Mouse (Mus musculus) heart, postnatal 0 days (tissue): Measurements from ENCODE around the gene S100pbp.

ENCODE experiments used
- CTCF ChIP-seq: IDR thresholded peaks from 2 replicates; pipeline ENCODE4 v1.5.1; 2016; ENCODE audit warnings: antibody characterized with exemption, control low read depth, low read depth
- EP300 ChIP-seq: IDR thresholded peaks from 2 replicates; pipeline ENCODE4 v1.6.1; 2016; ENCODE audit warnings: antibody characterized with exemption, low read depth

GRCm38 (mm10) chr4:129129387-129129786 is 60.1 kb downstream of the S100pbp start:
- TF ChIP-seq CTCF: no peak
- no peak for TF ChIP-seq EP300
